Mouse (Mus musculus) ES-Bruce4 (cell line): ENCODE results near the gene Ankrd35. TPM values are rescaled to one million over a fixed set of nuclear protein-coding genes. Genes with fewer than 3 reads are reported as not detected.

ENCODE experiments used
- H3K27ac ChIP-seq: 2 replicates; pipeline ENCODE4 v1.5.1; 2012; ENCODE audit warnings: low read length, inconsistent platforms; ENCODE audit not compliant: insufficient read depth
- H3K27me3 ChIP-seq: 2 replicates; pipeline ENCODE4 v1.6.1; 2012; ENCODE audit warnings: mild to moderate bottlenecking, low read length, inconsistent platforms; ENCODE audit not compliant: control insufficient read depth, poor library complexity, insufficient read depth, severe bottlenecking
- H3K36me3 ChIP-seq: 2 replicates; pipeline ENCODE4 v1.6.1; 2012; ENCODE audit warnings: inconsistent platforms, mild to moderate bottlenecking, low read length, moderate library complexity; ENCODE audit not compliant: control insufficient read depth, poor library complexity, insufficient read depth, severe bottlenecking
- H3K4me1 ChIP-seq: one replicate; pipeline ENCODE4 v1.8.1; 2011; ENCODE audit warnings: low read length; ENCODE audit not compliant: control insufficient read depth, insufficient read depth
- H3K4me3 ChIP-seq: 2 replicates; pipeline ENCODE4 v1.5.1; 2011; ENCODE audit warnings: low read depth, mild to moderate bottlenecking, low read length
- H3K9ac ChIP-seq: 2 replicates; pipeline ENCODE4 v1.6.1; 2012; ENCODE audit warnings: low read depth, mild to moderate bottlenecking, inconsistent platforms; ENCODE audit not compliant: poor library complexity, severe bottlenecking
- H3K9me3 ChIP-seq: replicated peaks from 2 replicates; pipeline ENCODE4 v1.6.1; 2012; ENCODE audit warnings: mild to moderate bottlenecking, low read length, inconsistent platforms; ENCODE audit not compliant: control insufficient read depth, poor library complexity, insufficient read depth, severe bottlenecking
- CTCF ChIP-seq: IDR thresholded peaks from one replicate; pipeline ENCODE4 v1.8.1; 2011; ENCODE audit warnings: low read depth, low read length
- EP300 ChIP-seq: IDR thresholded peaks from 2 replicates; pipeline ENCODE4 v1.6.1; 2011; ENCODE audit warnings: low read depth, low read length; ENCODE audit not compliant: insufficient read depth
- POLR2A ChIP-seq: IDR thresholded peaks from one replicate; pipeline ENCODE4 v1.8.1; 2011; ENCODE audit warnings: low read length; ENCODE audit not compliant: insufficient read depth
- polyA plus RNA-seq: library from polyadenylated mRNA; stranded (reverse); fragments of >200 nt; gene quantifications from 2 replicates; pipeline ENCODE4 v1.2.4, GENCODE M21; 2011; ENCODE audit warnings: low read depth; ENCODE audit not compliant: missing spikeins, insufficient read depth, insufficient read length

The Ankrd35 gene
- polyA plus RNA-seq, 1 experiment = 3.5 TPM

- Histone ChIP-seq H3K9me3 (no peaks in the 10 kb centered on the region), H3K4me3 (peak within 1 kb of the TSS; percentile 88), H3K9ac (peak within 1 kb of the TSS; percentile 85), H3K36me3 (peaks cover under 1% of the 10 kb centered on the region; the same call in 1 of the 2 replicates), H3K4me1 (peaks cover 5% of the 10 kb centered on the region), H3K27ac (peak within 1 kb of the TSS; percentile 53), H3K27me3 (no peaks in the 10 kb centered on the region)
- TF ChIP-seq CTCF (no peak), POLR2A (no peak), EP300 (no peak)
Observed at GRCm38 (mm10) chr3:96696198-96696765, 26.4 kb downstream of the Ankrd35 start, which contains the start of gene Pias3. Pias3 (plus strand) TSS chr3:96696384.

- peaks cover 7% of the 10 kb centered on the region for H3K4me1 ChIP-seq
Observed at GRCm38 (mm10) chr3:96696766-96697732, 27.1 kb downstream of the Ankrd35 start.

GRCm38 (mm10) chr3:96698993-96699690 is 29.2 kb downstream of the Ankrd35 start:
- Histone ChIP-seq H3K4me1 (peaks cover 12% of the 10 kb centered on the region), H3K9me3 (no peaks in the 10 kb centered on the region), H3K27ac (no peak overlapping the region), H3K27me3 (no peaks in the 10 kb centered on the region), H3K36me3 (peaks cover 19% of the 10 kb centered on the region), H3K4me3 (peak overlapping the region; percentile 10; the same call in 1 of the 2 replicates), H3K9ac (no peak overlapping the region)
- no peak for TF ChIP-seq EP300
- no peak for TF ChIP-seq POLR2A
- TF ChIP-seq CTCF = no peak

More at GRCm38 (mm10) chr3:96696766-96697732, 27.1 kb downstream of the Ankrd35 start:
- Histone ChIP-seq H3K27ac (peak overlapping the region; percentile 53), H3K4me3 (peak overlapping the region; percentile 88), H3K9me3 (no peaks in the 10 kb centered on the region), H3K27me3 (no peaks in the 10 kb centered on the region), H3K9ac (peak overlapping the region; percentile 85), H3K36me3 (peaks cover 8% of the 10 kb centered on the region)
- no peak for TF ChIP-seq CTCF
- TF ChIP-seq EP300 = 0 out of 2 replicates have a peak, but pooled peaks have one; percentile 9

GRCm38 (mm10) chr3:96700376-96700775 is 30.4 kb downstream of the Ankrd35 start:
- Histone ChIP-seq H3K36me3 (peaks cover 22% of the 10 kb centered on the region), H3K9me3 (no peaks in the 10 kb centered on the region), H3K4me1 (peaks cover 12% of the 10 kb centered on the region), H3K27me3 (no peaks in the 10 kb centered on the region), H3K9ac (no peak overlapping the region), H3K27ac (no peak overlapping the region), H3K4me3 (no peak overlapping the region)
- no peak for TF ChIP-seq EP300
- no peak for TF ChIP-seq CTCF
- TF ChIP-seq POLR2A = no peak

- Histone ChIP-seq H3K4me3 (peak overlapping the region; percentile 13; the same call in 1 of the 2 replicates), H3K9ac (peak overlapping the region; percentile 7; the same call in 1 of the 2 replicates), H3K36me3 (peaks cover 27% of the 10 kb centered on the region), H3K27me3 (no peaks in the 10 kb centered on the region), H3K4me1 (peaks cover 12% of the 10 kb centered on the region), H3K9me3 (no peaks in the 10 kb centered on the region), H3K27ac (peak overlapping the region; percentile 68)
- TF ChIP-seq POLR2A (no peak), EP300 (peak; percentile 62; the same call in 1 of the 2 replicates), CTCF (no peak)
Observed at GRCm38 (mm10) chr3:96701003-96701402, 31.1 kb downstream of the Ankrd35 start.

- Histone ChIP-seq H3K27ac (no peak overlapping the region), H3K36me3 (peaks cover 29% of the 10 kb centered on the region), H3K9ac (no peak overlapping the region), H3K9me3 (no peaks in the 10 kb centered on the region), H3K4me3 (no peak overlapping the region), H3K27me3 (no peaks in the 10 kb centered on the region), H3K4me1 (peaks cover 10% of the 10 kb centered on the region)
- TF ChIP-seq POLR2A (no peak), CTCF (peak; percentile 74)
Observed at GRCm38 (mm10) chr3:96704778-96705177, 34.8 kb downstream of the Ankrd35 start.
